Mouse (Mus musculus) kidney, adult 2 months (tissue): ENCODE data around the gene Mef2c. TPM values are rescaled to one million over a fixed set of nuclear protein-coding genes. Genes with fewer than 3 reads are reported as not detected.

Source experiments
- DNase-seq: peaks from one replicate; pipeline ENCODE4 v3.0.0; 2021
- H3K27ac ChIP-seq: fragments of 200-500 bp; 2 replicates; pipeline ENCODE4 v1.5.1; 2012; ENCODE audit warnings: low read depth, low read length, control low read depth, inconsistent platforms; ENCODE audit not compliant: insufficient read depth
- H3K27me3 ChIP-seq: fragments of 200-500 bp; replicated peaks from 2 replicates; pipeline ENCODE4 v1.6.1; 2012; ENCODE audit warnings: mild to moderate bottlenecking, moderate library complexity, low read length, inconsistent platforms; ENCODE audit not compliant: control insufficient read depth, insufficient read depth
- H3K36me3 ChIP-seq: fragments of 200-500 bp; 2 replicates; pipeline ENCODE4 v1.6.1; 2012; ENCODE audit warnings: mild to moderate bottlenecking, moderate library complexity, low read length, inconsistent platforms; ENCODE audit not compliant: control insufficient read depth, insufficient read depth
- H3K4me1 ChIP-seq: fragments of 200-500 bp; 2 replicates; pipeline ENCODE4 v1.6.1; 2011; ENCODE audit warnings: low read length; ENCODE audit not compliant: control insufficient read depth, insufficient read depth
- H3K4me3 ChIP-seq: fragments of 200-500 bp; 2 replicates; pipeline ENCODE4 v1.5.1; 2011; ENCODE audit warnings: mild to moderate bottlenecking, low read depth, low read length, control low read depth; ENCODE audit not compliant: insufficient read depth
- CTCF ChIP-seq: fragments of 200-500 bp; conservative IDR thresholded peaks from 2 replicates; pipeline ENCODE4 v1.5.1; 2011; ENCODE audit warnings: low read depth, mild to moderate bottlenecking, control low read depth, low read length, moderate library complexity, mixed read lengths; ENCODE audit not compliant: insufficient read depth, insufficient read length
- POLR2A ChIP-seq: fragments of 200-500 bp; IDR thresholded peaks from one replicate; pipeline ENCODE4 v1.6.1; 2011; ENCODE audit warnings: low read depth, low read length, control low read depth
- WGBS: fragments of 180-500 bp; shearing (Covaris S2); methylation state at CpG from one replicate; pipeline ENCODE4 v1.1.7; 2018; 5-methylcytosine and 5-hydroxymethylcytosine counted together
- polyA plus RNA-seq: library from polyadenylated mRNA; depleted of rRNA; stranded (reverse); fragments of >200 nt; gene quantifications from 2 replicates; pipeline ENCODE4 v1.2.3, GENCODE M21; 2012

Gene Mef2c
- polyA plus RNA-seq, 1 experiment: 12.8 TPM

GRCm38 (mm10) chr13:83627429-83627828, 123.6 kb downstream of the Mef2c start:
- 86% methylated on average over 4 of the region's 4 CpGs for WGBS
- H3K36me3 ChIP-seq: no peaks in the 10 kb centered on the region
- no peak overlapping the region for H3K27ac ChIP-seq
- no peak overlapping the region for H3K4me3 ChIP-seq
- H3K4me1 ChIP-seq: no peaks in the 10 kb centered on the region
- TF ChIP-seq POLR2A (no peak), CTCF (no peak)
- DNase-seq: no peak
- H3K27me3 ChIP-seq: no peaks in the 10 kb centered on the region

- TF ChIP-seq POLR2A: no peak
- no peak for TF ChIP-seq CTCF
- no peaks in the 10 kb centered on the region for H3K4me1 ChIP-seq
- no peak overlapping the region for H3K4me3 ChIP-seq
- WGBS: 79% methylated on average over 3 of the region's 3 CpGs
- H3K27ac ChIP-seq: no peak overlapping the region
- DNase-seq: no peak
- H3K36me3 ChIP-seq: no peaks in the 10 kb centered on the region
- no peaks in the 10 kb centered on the region for H3K27me3 ChIP-seq
These were observed 124.3 kb downstream of the Mef2c start for GRCm38 (mm10) chr13:83628139-83628538.

GRCm38 (mm10) chr13:83633155-83633554, 129.3 kb downstream of the Mef2c start:
- no peaks in the 10 kb centered on the region for H3K36me3 ChIP-seq
- no peak for TF ChIP-seq POLR2A
- no peak for TF ChIP-seq CTCF
- no peaks in the 10 kb centered on the region for H3K4me1 ChIP-seq
- DNase-seq: no peak
- H3K27ac ChIP-seq: no peak overlapping the region
- H3K4me3 ChIP-seq: no peak overlapping the region
- 89% methylated on average over 5 of the region's 5 CpGs for WGBS
- no peaks in the 10 kb centered on the region for H3K27me3 ChIP-seq

DNA sequence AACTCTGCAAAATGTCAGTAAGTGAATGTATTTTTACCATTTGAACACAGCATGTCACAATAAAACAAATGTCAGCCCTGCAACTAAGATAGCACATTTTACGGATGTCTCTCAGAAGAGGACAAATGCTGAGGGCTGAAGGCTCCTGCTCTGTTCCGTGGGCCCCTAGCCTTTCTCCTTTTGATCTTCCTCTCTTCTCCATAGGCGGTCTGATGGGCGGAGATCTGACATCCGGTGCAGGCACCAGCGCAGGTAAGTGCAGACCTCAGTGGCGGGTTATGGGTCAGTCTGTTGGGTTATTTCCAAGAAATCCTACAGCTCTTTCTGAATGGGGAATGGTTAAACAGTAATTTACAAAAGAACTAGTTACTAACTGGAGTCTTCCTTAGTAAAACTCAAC, 131.4 kb downstream of the Mef2c start:
- 46% methylated on average over 7 of the region's 7 CpGs for WGBS
- no peak for DNase-seq
- Histone ChIP-seq H3K36me3 (no peaks in the 10 kb centered on the region), H3K27me3 (no peaks in the 10 kb centered on the region), H3K4me1 (no peaks in the 10 kb centered on the region), H3K4me3 (no peak overlapping the region), H3K27ac (no peak overlapping the region)
- no peak for TF ChIP-seq CTCF
- TF ChIP-seq POLR2A: no peak

GRCm38 (mm10) chr13:83637666-83638065, 133.8 kb downstream of the Mef2c start:
- Histone ChIP-seq H3K27me3 (no peaks in the 10 kb centered on the region), H3K4me3 (no peak overlapping the region), H3K36me3 (no peaks in the 10 kb centered on the region), H3K4me1 (no peaks in the 10 kb centered on the region), H3K27ac (no peak overlapping the region)
- 96% methylated on average over 3 of the region's 3 CpGs for WGBS
- no peak for DNase-seq
- TF ChIP-seq CTCF (no peak), POLR2A (no peak)

- WGBS: 89% methylated on average over 3 of the region's 3 CpGs
- no peak overlapping the region for H3K27ac ChIP-seq
- H3K4me3 ChIP-seq: no peak overlapping the region
- DNase-seq: no peak
- no peak for TF ChIP-seq CTCF
- no peak for TF ChIP-seq POLR2A
- H3K4me1 ChIP-seq: no peaks in the 10 kb centered on the region
- H3K27me3 ChIP-seq: no peaks in the 10 kb centered on the region
- no peaks in the 10 kb centered on the region for H3K36me3 ChIP-seq
These were observed 134.9 kb downstream of the Mef2c start for GRCm38 (mm10) chr13:83638735-83639134.

GRCm38 (mm10) chr13:83649051-83649450, 145.2 kb downstream of the Mef2c start:
- Histone ChIP-seq H3K4me3 (no peak overlapping the region), H3K36me3 (no peaks in the 10 kb centered on the region), H3K27ac (no peak overlapping the region), H3K27me3 (no peaks in the 10 kb centered on the region), H3K4me1 (no peaks in the 10 kb centered on the region)
- 90% methylated on average over 3 of the region's 3 CpGs for whole genome bisulfite sequencing
- no peak for DNase-seq
- no peak for TF ChIP-seq CTCF
- TF ChIP-seq POLR2A: no peak
